Mouse (Mus musculus) stomach, postnatal 0 days (tissue): Measurements from ENCODE around the gene Hmga2.

ENCODE experiments used
- CTCF ChIP-seq: IDR thresholded peaks from 2 replicates; pipeline ENCODE4 v1.5.1; 2016; ENCODE audit warnings: antibody characterized with exemption, low read depth, mild to moderate bottlenecking, moderate library complexity
- EP300 ChIP-seq: optimal IDR thresholded peaks from 2 replicates; pipeline ENCODE3; 2016; ENCODE audit warnings: antibody characterized with exemption

DNA sequence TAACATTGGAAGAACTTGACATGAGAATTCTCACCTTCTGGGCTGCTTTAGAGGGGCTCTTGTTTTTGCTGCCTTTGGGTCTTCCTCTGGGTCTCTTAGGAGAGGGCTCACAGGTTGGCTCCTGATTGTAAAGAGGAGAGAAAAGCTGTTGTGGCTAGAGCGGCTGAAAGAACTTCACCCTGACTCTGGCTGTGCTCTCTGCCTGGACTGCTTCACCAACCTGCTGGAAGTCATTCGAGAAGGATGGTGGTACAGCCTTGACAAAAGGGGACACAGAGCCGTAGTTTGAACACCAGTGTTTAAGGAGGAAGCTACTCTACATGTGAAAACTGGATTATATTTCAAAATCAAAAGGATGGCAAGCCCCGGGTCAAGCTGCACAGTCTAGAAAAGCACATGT, 3.1 kb downstream of the Hmga2 start:
- no peak for TF ChIP-seq CTCF
- no peak for TF ChIP-seq EP300
